Comparison of ENCODE assay signal across 11 mouse cellular contexts in genomic region chr7:65373336-65373735, GRCm38 (mm10).
A peak's percentile ranks its signal among the peaks of the same experiment; 100 is the strongest.
DNase-seq lines count a peak whose midpoint lies in the region; ATAC-seq and TF ChIP-seq lines count a peak whose summit lies in the region.
"Had no signal": no experiment of that assay in that cellular context is flagged by ENCODE, and none has a peak within 500 bp of the region (broad histone marks: within the 10 kb centered on the region; RNA-seq: fewer than 3 reads in every experiment).

No protein-coding gene starts in this region.

- TF ChIP-seq RAD21 in CH12.LX (IDR thresholded peaks at IDR 0.05; ENCODE audit: low read depth, low read length), result no peak

- no peak for ATAC-seq in heart, embryonic 16.5 days (replicated peaks; ENCODE audit: extremely low read depth, insufficient read depth, low FRiP score)
- peak; percentile 75 for ATAC-seq in megakaryocyte progenitor cell, adult 5-6 weeks (replicated peaks; ENCODE audit: poor library complexity)
- ATAC-seq in midbrain, embryonic 15.5 days (replicated peaks), result no peak

- in situ Hi-C loops in CH12.LX (cut with MboI; ENCODE audit: low pct_ligation_motif_present, low pct_unique_long_range_greater_than_20kb, low sequenced_read_pairs), result no loop called here

- no peaks in the 10 kb centered on the region for H3K36me3 ChIP-seq in kidney, adult 2 months (ENCODE audit: control insufficient read depth, insufficient read depth, low read length)
- no peaks in the 10 kb centered on the region for H3K36me3 ChIP-seq in CH12.LX (replicated peaks in 1 of 2; ENCODE audit: control insufficient read depth in 1 of 2, insufficient read depth in 1 of 2, low read length in 1 of 2)
- no peaks in the 10 kb centered on the region for H3K36me3 ChIP-seq in heart, embryonic 16.5 days (ENCODE audit: control insufficient read depth, insufficient read depth)
- H3K36me3 ChIP-seq in midbrain, embryonic 15.5 days (replicated peaks), result no peaks in the 10 kb centered on the region
- H3K36me3 ChIP-seq: hindbrain, embryonic 12.5 days; midbrain, embryonic 12.5 days had no signal

- H3K4me1 ChIP-seq in kidney, adult 2 months (ENCODE audit: control insufficient read depth, insufficient read depth, low read length), result peaks cover 9% of the 10 kb centered on the region; the same call in 1 of the 2 replicates
- peaks cover 0 to 9% of the 10 kb centered on the region in 2 experiments; a peak in 1 of 4 replicates for H3K4me1 ChIP-seq in CH12.LX (ENCODE audit: control insufficient read depth in 1 of 2, insufficient read depth in 2 of 2)
- peaks cover 21% of the 10 kb centered on the region for H3K4me1 ChIP-seq in heart, embryonic 16.5 days (ENCODE audit: control insufficient read depth, insufficient read depth, low read length)
- H3K4me1 ChIP-seq in midbrain, embryonic 15.5 days, result peaks cover 12% of the 10 kb centered on the region

- TF ChIP-seq POLR2A in kidney, adult 2 months (IDR thresholded peaks at IDR 0.05; ENCODE audit: low read depth, low read length), result no peak
- TF ChIP-seq POLR2A in CH12.LX (IDR thresholded peaks at IDR 0.05; ENCODE audit: low read depth, low read length), result no peak

- H3K4me2 ChIP-seq in CH12.LX (ENCODE audit: insufficient read depth, low read depth, poor library complexity, severe bottlenecking), result no peak overlapping the region
- no peak overlapping the region for H3K4me2 ChIP-seq in heart, embryonic 16.5 days (ENCODE audit: low read depth, low read length)
- no peak overlapping the region for H3K4me2 ChIP-seq in midbrain, embryonic 15.5 days
- H3K4me2 ChIP-seq: hindbrain, embryonic 12.5 days; midbrain, embryonic 12.5 days had no signal

- peak; percentile 40 for DNase-seq in kidney, adult 2 months
- DNase-seq in kidney, adult 11 months, result no peak
- peak; percentile 62 for DNase-seq in CH12.LX (ENCODE audit: extremely low read depth)
- no peak for DNase-seq in cerebellum, adult 18-20 months
- DNase-seq in urinary bladder, postnatal 25 days (ENCODE audit: low spot score), result no peak
- DNase-seq: embryo, embryonic 11 days had no signal

- dilution Hi-C loops in CH12.LX (cut with MboI; ENCODE audit: extremely low pct_ligation_motif_present, extremely low pct_unique_long_range_greater_than_20kb, low sequenced_read_pairs), result no loop called here

- TF ChIP-seq EP300 in CH12.LX (IDR thresholded peaks at IDR 0.05; ENCODE audit: low read length), result no peak

- H3K27ac ChIP-seq in kidney, adult 2 months (ENCODE audit: insufficient read depth, low read depth, low read length), result no peak overlapping the region
- no peak overlapping the region for H3K27ac ChIP-seq in CH12.LX (ENCODE audit: insufficient read depth, low read depth)
- peak overlapping the region; percentile 28; the same call in 1 of the 2 replicates for H3K27ac ChIP-seq in heart, embryonic 16.5 days (ENCODE audit: low read length)
- H3K27ac ChIP-seq in midbrain, embryonic 15.5 days, result no peak overlapping the region
- H3K27ac ChIP-seq: hindbrain, embryonic 12.5 days; midbrain, embryonic 12.5 days had no signal

- no peak for TF ChIP-seq CTCF in kidney, adult 2 months (conservative IDR thresholded peaks at IDR 0.05; ENCODE audit: insufficient read depth, insufficient read length, low read depth, low read length)
- no peak for TF ChIP-seq CTCF in CH12.LX (conservative IDR thresholded peaks at IDR 0.05 in 1 of 2, IDR thresholded peaks at IDR 0.05 in 1 of 2; ENCODE audit: low read depth in 2 of 2, low read length in 2 of 2)

- H3K27me3 ChIP-seq in kidney, adult 2 months (replicated peaks; ENCODE audit: control insufficient read depth, insufficient read depth, low read length), result no peaks in the 10 kb centered on the region
- H3K27me3 ChIP-seq in CH12.LX (replicated peaks), result peaks cover 27% of the 10 kb centered on the region
- no peaks in the 10 kb centered on the region for H3K27me3 ChIP-seq in heart, embryonic 16.5 days (ENCODE audit: control insufficient read depth, insufficient read depth, low read length)
- H3K27me3 ChIP-seq in midbrain, embryonic 15.5 days (replicated peaks), result no peaks in the 10 kb centered on the region
- H3K27me3 ChIP-seq: hindbrain, embryonic 12.5 days; midbrain, embryonic 12.5 days had no signal

- no peak overlapping the region for H3K4me3 ChIP-seq in kidney, adult 2 months (ENCODE audit: insufficient read depth, low read depth, low read length)
- H3K4me3 ChIP-seq in CH12.LX (replicated peaks in 1 of 3; ENCODE audit: low read depth in 2 of 3, low read length in 2 of 3, poor library complexity in 1 of 3), result no peak overlapping the region
- H3K4me3 ChIP-seq in heart, embryonic 16.5 days (ENCODE audit: low read length), result no peak overlapping the region
- H3K4me3 ChIP-seq in midbrain, embryonic 15.5 days, result no peak overlapping the region
- H3K4me3 ChIP-seq: hindbrain, embryonic 12.5 days; midbrain, embryonic 12.5 days had no signal

- H3K9me3 ChIP-seq in CH12.LX (replicated peaks; ENCODE audit: low read length), result peaks cover 11% of the 10 kb centered on the region
- no peaks in the 10 kb centered on the region for H3K9me3 ChIP-seq in heart, embryonic 16.5 days (replicated peaks; ENCODE audit: control insufficient read depth, low read length)
- no peaks in the 10 kb centered on the region for H3K9me3 ChIP-seq in midbrain, embryonic 15.5 days
- H3K9me3 ChIP-seq: hindbrain, embryonic 12.5 days; midbrain, embryonic 12.5 days had no signal

- H3K9ac ChIP-seq in CH12.LX (ENCODE audit: insufficient read depth, low read depth), result no peak overlapping the region
- H3K9ac ChIP-seq in heart, embryonic 16.5 days (ENCODE audit: low read length), result no peak overlapping the region
- H3K9ac ChIP-seq in midbrain, embryonic 15.5 days, result no peak overlapping the region
- H3K9ac ChIP-seq: hindbrain, embryonic 12.5 days; midbrain, embryonic 12.5 days had no signal

- H3K79me2 ChIP-seq in CH12.LX (replicated peaks; ENCODE audit: control insufficient read depth, extremely low read depth, insufficient read depth, poor library complexity, severe bottlenecking), result no peaks in the 10 kb centered on the region

- whole genome bisulfite sequencing in kidney, adult 2 months, result 51% methylated on average over 8 of the region's 8 CpGs
- 71% methylated on average over 8 of the region's 8 CpGs for WGBS in heart, embryonic 16.5 days
- WGBS in midbrain, embryonic 15.5 days, result 84% methylated on average over 8 of the region's 8 CpGs

TF ChIP-seq in CH12.LX, 34 proteins besides CTCF, POLR2A, EP300 and RAD21:
- TF ChIP-seq MYC (IDR thresholded peaks at IDR 0.05; ENCODE audit: low read depth, low read length), result no peak
- TF ChIP-seq MAX (IDR thresholded peaks at IDR 0.05; ENCODE audit: low read length), result no peak
- no peak for TF ChIP-seq IRF4 (IDR thresholded peaks at IDR 0.05; ENCODE audit: low read depth, low read length)
- TF ChIP-seq UBTF (IDR thresholded peaks at IDR 0.05; ENCODE audit: low read depth, low read length), result no peak
- TF ChIP-seq MAFK (IDR thresholded peaks at IDR 0.05; ENCODE audit: insufficient replicate concordance, low read length), result peak; percentile 69; the same call in 1 of the 2 replicates
- 0 out of 2 replicates have a peak, but pooled peaks have one; percentile 25 for TF ChIP-seq BHLHE40 (IDR thresholded peaks at IDR 0.05; ENCODE audit: low read depth, low read length)
- TF ChIP-seq USF1 (IDR thresholded peaks at IDR 0.05; ENCODE audit: low read depth, low read length), result no peak
TF ChIP-seq in CH12.LX: peak in this region for 2.

Comparison
In these comparisons a context has a peak if more than half of its experiments do, and no peak if none do; other contexts are left out.
1. DNase-seq: peak in kidney, adult 2 months (single experiment) and CH12.LX (single experiment); none in kidney, adult 11 months (single experiment), cerebellum, adult 18-20 months (0 of 2) and urinary bladder, postnatal 25 days (single experiment).